Mouse (Mus musculus): ENCODE measurements around the gene Gpn2. TPM values are rescaled to one million over a fixed set of nuclear protein-coding genes. Genes with fewer than 3 reads are reported as not detected.

Gpn2 gene
- total RNA-seq, 2 experiments from 2014 or later = 7.7 to 8.6 TPM

- intact Hi-C loops (cut with DNase I) = no loop called here
- DNase-seq = no peak
These were observed 488 bp upstream of the Gpn2 start for GRCm38 (mm10) chr4:133583690-133584058.

- peak; percentile 67 to 77 for DNase-seq
- intact Hi-C loops (cut with DNase I) = loop anchor here (2.0 to 10.0 kb wide), 2 partner anchors 162 to 236 kb away; partner anchors contain the start of gene Arid1a
These were observed 8.4 kb downstream of the Gpn2 start for GRCm38 (mm10) chr4:133592570-133592969.

- intact Hi-C loops (cut with DNase I) = loop anchor here (10.0 kb wide), 1 partner anchor 159 kb away; the partner anchor contains the start of gene Arid1a
- no peak for DNase-seq
These were observed 11.4 kb downstream of the Gpn2 start for GRCm38 (mm10) chr4:133595538-133595937.

GRCm38 (mm10) chr4:133596084-133596483, 11.9 kb downstream of the Gpn2 start:
- intact Hi-C loops (cut with DNase I) = loop anchor here (10.0 kb wide), 1 partner anchor 159 kb away; the partner anchor contains the start of gene Arid1a
- DNase-seq = no peak

- DNase-seq = no peak
- intact Hi-C loops (cut with DNase I) = loop anchor here (10.0 kb wide), 1 partner anchor 156 kb away; the partner anchor contains the start of gene Arid1a
These were observed 14.5 kb downstream of the Gpn2 start for GRCm38 (mm10) chr4:133598616-133599015.

GRCm38 (mm10) chr4:133599116-133599515, 15.0 kb downstream of the Gpn2 start:
- no peak for DNase-seq
- intact Hi-C loops (cut with DNase I) = loop anchor here (10.0 kb wide), 1 partner anchor 156 kb away; the partner anchor contains the start of gene Arid1a

GRCm38 (mm10) chr4:133599571-133600073, 15.5 kb downstream of the Gpn2 start:
- intact Hi-C loops (cut with DNase I) = loop anchor here (10.0 kb wide), 1 partner anchor 155 kb away; the partner anchor contains the start of gene Arid1a
- peak; percentile 90 to 91 for DNase-seq

- no peak for DNase-seq
- intact Hi-C loops (cut with DNase I) = no loop called here
These were observed 16.1 kb downstream of the Gpn2 start for GRCm38 (mm10) chr4:133600306-133600705.

- peak; percentile 28 to 48 for DNase-seq
These were observed 17.6 kb downstream of the Gpn2 start, which contains the start of gene Sfn for GRCm38 (mm10) chr4:133601721-133602218. Gene Sfn, minus strand, starts transcription at chr4:133602168.

GRCm38 (mm10) chr4:133603056-133603455, 18.9 kb downstream of the Gpn2 start:
- intact Hi-C loops (cut with DNase I) = no loop called here
- no peak for DNase-seq

More at GRCm38 (mm10) chr4:133601721-133602218, 17.6 kb downstream of the Gpn2 start, which contains the start of gene Sfn:
- intact Hi-C loops (cut with DNase I) = no loop called here

GRCm38 (mm10) chr4:133604175-133604574, 20.0 kb downstream of the Gpn2 start:
- no peak for DNase-seq
- intact Hi-C loops (cut with DNase I) = no loop called here

- intact Hi-C loops (cut with DNase I) = no loop called here
- no peak for DNase-seq
These were observed 20.7 kb downstream of the Gpn2 start for GRCm38 (mm10) chr4:133604856-133605255.

- intact Hi-C loops (cut with DNase I) = no loop called here
- no peak for DNase-seq
These were observed 21.2 kb downstream of the Gpn2 start for GRCm38 (mm10) chr4:133605330-133605729.

- DNase-seq = no peak
- intact Hi-C loops (cut with DNase I) = no loop called here
These were observed 23.1 kb downstream of the Gpn2 start for GRCm38 (mm10) chr4:133607284-133607683.

GRCm38 (mm10) chr4:133609719-133610118, 25.6 kb downstream of the Gpn2 start:
- intact Hi-C loops (cut with DNase I) = loop anchor here (2.0 to 5.0 kb wide), 2 partner anchors 23 to 38 kb away; no protein-coding TSS in a partner anchor
- DNase-seq = peak; percentile 88 to 92

- no peak for DNase-seq
- intact Hi-C loops (cut with DNase I) = loop anchor here (5.0 kb wide), 1 partner anchor 35 kb away; no protein-coding TSS in a partner anchor
These were observed 27.7 kb downstream of the Gpn2 start for GRCm38 (mm10) chr4:133611815-133612214.

- intact Hi-C loops (cut with DNase I) = loop anchor here (5.0 kb wide), 1 partner anchor 35 kb away; no protein-coding TSS in a partner anchor
- no peak for DNase-seq
These were observed 28.3 kb downstream of the Gpn2 start for GRCm38 (mm10) chr4:133612416-133612815.

GRCm38 (mm10) chr4:133613026-133613425, 28.9 kb downstream of the Gpn2 start:
- intact Hi-C loops (cut with DNase I) = loop anchor here (5.0 kb wide), 1 partner anchor 34 kb away; no protein-coding TSS in a partner anchor
- no peak for DNase-seq

GRCm38 (mm10) chr4:133613867-133614266, 29.7 kb downstream of the Gpn2 start:
- intact Hi-C loops (cut with DNase I) = loop anchor here (5.0 kb wide), 1 partner anchor 33 kb away; no protein-coding TSS in a partner anchor
- no peak for DNase-seq

GRCm38 (mm10) chr4:133614274-133614761, 30.2 kb downstream of the Gpn2 start:
- peak in 1 of 2 experiments; percentile 30 for DNase-seq
- intact Hi-C loops (cut with DNase I) = loop anchor here (5.0 kb wide), 1 partner anchor 33 kb away; no protein-coding TSS in a partner anchor

- intact Hi-C loops (cut with DNase I) = no loop called here
- DNase-seq = no peak
These were observed 31.3 kb downstream of the Gpn2 start for GRCm38 (mm10) chr4:133615416-133615815.

Measured in heart, postnatal 14 days (tissue).